Mouse (Mus musculus) urinary bladder, adult 2 months (tissue): ENCODE results near the gene Wasl. TPM values are rescaled to one million over a fixed set of nuclear protein-coding genes. Genes with fewer than 3 reads are reported as not detected.

Experiments
- polyA plus RNA-seq: library from polyadenylated mRNA; depleted of rRNA; stranded (reverse); fragments of >200 nt; gene quantifications from 2 replicates; pipeline ENCODE4 v1.2.3, GENCODE M21; 2012; rRNA removed

Wasl gene
- polyA plus RNA-seq, 1 experiment = 47.4 TPM

Other genes with a start within 250 kb of the Wasl start
- 0.06 and 0.12 TPM in 2 replicates for gene Iqub, start 149.9 kb downstream of the Wasl start, polyA plus RNA-seq
- 32.5 and 59.8 TPM in 2 replicates for gene Ndufa5, start 137.0 kb downstream of the Wasl start, polyA plus RNA-seq
- gene Asb15, start 136.9 kb downstream of the Wasl start, polyA plus RNA-seq = 0.21 and 0.26 TPM in 2 replicates
- gene Lmod2, start 67.2 kb downstream of the Wasl start, polyA plus RNA-seq = 0.03 TPM in 1 of 2 replicates, not detected in the other
- 0.01 TPM in 1 of 2 replicates, not detected in the other for gene Hyal6, start 68.2 kb upstream of the Wasl start, polyA plus RNA-seq
- gene Hyal4, start 83.3 kb upstream of the Wasl start, polyA plus RNA-seq = 0.01 TPM in 1 of 2 replicates, not detected in the other
- not detected in 2 replicates for gene Spam1, start 126.2 kb upstream of the Wasl start, polyA plus RNA-seq
- 0.31 and 0.56 TPM in 2 replicates for gene Hyal5, start 193.0 kb upstream of the Wasl start, polyA plus RNA-seq